Mouse (Mus musculus): ENCODE results near the gene Cacna1s.

Cacna1s gene

GRCm38 (mm10) chr1:136051013-136051315, 1.6 kb upstream of the Cacna1s start:
- DNase-seq (ENCODE audit: low spot score in 2 of 2) = peak in 1 of 2 experiments; percentile 30

- DNase-seq (ENCODE audit: low spot score in 2 of 2) = peak in 1 of 2 experiments; percentile 32
These were observed 1.1 kb upstream of the Cacna1s start for GRCm38 (mm10) chr1:136051465-136051864.

GRCm38 (mm10) chr1:136055771-136056170, 3.2 kb downstream of the Cacna1s start:
- no peak for DNase-seq (ENCODE audit: low spot score in 2 of 2)

- no peak for DNase-seq (ENCODE audit: low spot score in 2 of 2)
These were observed 6.0 kb downstream of the Cacna1s start for GRCm38 (mm10) chr1:136058594-136058993.

- DNase-seq (ENCODE audit: low spot score in 2 of 2) = peak; percentile 41 to 78
These were observed 8.7 kb downstream of the Cacna1s start for GRCm38 (mm10) chr1:136061041-136061789.

GRCm38 (mm10) chr1:136061790-136062141, 9.2 kb downstream of the Cacna1s start:
- no peak for DNase-seq (ENCODE audit: low spot score in 2 of 2)

- no peak for DNase-seq (ENCODE audit: low spot score in 2 of 2)
These were observed 11.4 kb downstream of the Cacna1s start for GRCm38 (mm10) chr1:136063991-136064390.

GRCm38 (mm10) chr1:136066621-136067020, 14.1 kb downstream of the Cacna1s start:
- DNase-seq (ENCODE audit: low spot score in 2 of 2) = no peak

- DNase-seq (ENCODE audit: low spot score in 2 of 2) = no peak
These were observed 15.0 kb downstream of the Cacna1s start for GRCm38 (mm10) chr1:136067579-136067978.

GRCm38 (mm10) chr1:136076086-136076485, 23.5 kb downstream of the Cacna1s start:
- peak in 1 of 2 experiments; percentile 51 for DNase-seq (ENCODE audit: low spot score in 2 of 2)

- DNase-seq (ENCODE audit: low spot score in 2 of 2) = no peak
These were observed 25.1 kb downstream of the Cacna1s start for GRCm38 (mm10) chr1:136077656-136078055.

- no peak for DNase-seq (ENCODE audit: low spot score in 2 of 2)
These were observed 28.6 kb downstream of the Cacna1s start for GRCm38 (mm10) chr1:136081161-136081560.

GRCm38 (mm10) chr1:136085988-136086685, 33.6 kb downstream of the Cacna1s start:
- DNase-seq (ENCODE audit: low spot score in 2 of 2) = no peak

- DNase-seq (ENCODE audit: low spot score in 2 of 2) = no peak
These were observed 37.0 kb downstream of the Cacna1s start for GRCm38 (mm10) chr1:136089368-136090165.

- DNase-seq (ENCODE audit: low spot score in 2 of 2) = no peak
These were observed 41.2 kb downstream of the Cacna1s start for GRCm38 (mm10) chr1:136093726-136094125.

GRCm38 (mm10) chr1:136094807-136095206, 42.3 kb downstream of the Cacna1s start:
- no peak for DNase-seq (ENCODE audit: low spot score in 2 of 2)

GRCm38 (mm10) chr1:136102094-136102493, 49.5 kb downstream of the Cacna1s start:
- DNase-seq (ENCODE audit: low spot score in 2 of 2) = no peak

- DNase-seq (ENCODE audit: low spot score in 2 of 2) = no peak
These were observed 50.0 kb downstream of the Cacna1s start for GRCm38 (mm10) chr1:136102551-136102950.

- DNase-seq (ENCODE audit: low spot score in 2 of 2) = no peak
These were observed 50.4 kb downstream of the Cacna1s start for GRCm38 (mm10) chr1:136102981-136103380.

- DNase-seq (ENCODE audit: low spot score in 2 of 2) = no peak
These were observed 51.1 kb downstream of the Cacna1s start for GRCm38 (mm10) chr1:136103696-136104095.

GRCm38 (mm10) chr1:136104741-136105140, 52.2 kb downstream of the Cacna1s start:
- DNase-seq (ENCODE audit: low spot score in 2 of 2) = no peak

GRCm38 (mm10) chr1:136109464-136109863, 56.9 kb downstream of the Cacna1s start:
- DNase-seq (ENCODE audit: low spot score in 2 of 2) = no peak

- peak; percentile 57 to 86 for DNase-seq (ENCODE audit: low spot score in 2 of 2)
These were observed 63.6 kb downstream of the Cacna1s start for GRCm38 (mm10) chr1:136116183-136116582.
